Mouse (Mus musculus): ENCODE results near the gene Suds3.

DNA sequence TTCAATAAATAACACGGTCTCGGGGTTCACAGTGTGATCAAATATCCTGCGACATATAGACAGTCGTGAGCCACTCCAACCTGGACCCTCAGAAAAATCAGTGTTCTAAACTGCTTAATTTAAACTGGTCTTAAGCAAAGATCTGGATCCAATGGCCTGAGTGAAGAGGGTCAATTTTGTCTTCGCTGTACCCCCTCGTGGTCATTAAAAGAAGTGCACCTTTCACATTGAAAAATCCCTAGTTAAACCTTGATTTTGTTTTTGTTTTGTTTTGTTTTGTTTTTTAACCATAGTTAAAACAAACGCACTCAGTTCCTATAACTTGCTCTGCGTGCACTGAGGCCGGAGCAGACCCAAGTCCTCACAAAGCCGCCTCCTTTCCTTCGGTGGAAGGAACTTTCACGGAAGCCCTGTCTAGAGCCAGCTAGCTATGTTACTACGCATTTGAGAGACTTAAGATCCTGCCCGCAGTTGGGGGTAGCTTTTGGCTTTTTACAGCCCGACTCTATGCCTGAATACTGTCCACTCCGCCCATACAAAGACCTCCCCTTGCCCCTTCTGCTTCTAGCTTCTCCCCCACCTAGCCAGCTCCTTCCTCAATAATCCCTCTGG lies 1.2 kb downstream of the Suds3 start:
- TF ChIP-seq CTCF (IDR thresholded peaks at IDR 0.05; ENCODE audit: control insufficient read depth, insufficient read depth, insufficient replicate concordance, low read depth, low read length) (no peak), POLR2A (IDR thresholded peaks at IDR 0.05; ENCODE audit: control insufficient read depth, low read depth, low read length) (no peak)

Data from testis, adult 2 months (tissue).